Mouse (Mus musculus): ENCODE data around the gene Gcgr.

GRCm38 (mm10) chr11:120527690-120528354 is 2.7 kb upstream of the Gcgr start:
- TF ChIP-seq CTCF (IDR thresholded peaks at IDR 0.05) (no peak), POLR2A (IDR thresholded peaks at IDR 0.05; ENCODE audit: insufficient read depth, low read depth, low read length) (no peak)

All from heart, adult 2 months (tissue).